Mouse (Mus musculus) limb, embryonic 13.5 days (tissue): ENCODE measurements at regions not wholly inside any gene's neighbourhood (a gene's known extent, or its start where the extent isn't known, plus 50 kb on each side); places are given as distances from the start of the nearest gene placed in this dataset.

ENCODE experiments used
- ATAC-seq: fragments of 200-750 bp; cut with Nextera tagmentation; 2 replicates; pipeline ENCODE4 v1.8.0; 2017; ENCODE audit warnings: low read depth, moderate number of reproducible peaks, moderate TSS enrichment; ENCODE audit not compliant: low FRiP score
- H3K27ac ChIP-seq: fragments of 300-500 bp; sonication (generic); 2 replicates; pipeline ENCODE4 v1.5.1; 2015; ENCODE audit warnings: inconsistent platforms, mild to moderate bottlenecking, moderate library complexity
- H3K27me3 ChIP-seq: fragments of 300-500 bp; sonication (generic); 2 replicates; pipeline ENCODE4 v1.6.1; 2015; ENCODE audit warnings: mild to moderate bottlenecking, inconsistent platforms
- H3K36me3 ChIP-seq: fragments of 300-500 bp; sonication (generic); 2 replicates; pipeline ENCODE4 v1.6.1; 2015; ENCODE audit warnings: inconsistent platforms, mild to moderate bottlenecking, moderate library complexity
- H3K4me1 ChIP-seq: fragments of 300-500 bp; sonication (generic); 2 replicates; pipeline ENCODE4 v1.6.1; 2015; ENCODE audit warnings: inconsistent platforms
- H3K4me2 ChIP-seq: fragments of 300-500 bp; sonication (generic); replicated peaks from 2 replicates; pipeline ENCODE4 v1.6.1; 2015; ENCODE audit warnings: inconsistent platforms, mild to moderate bottlenecking, moderate library complexity
- H3K4me3 ChIP-seq: fragments of 300-500 bp; sonication (generic); 2 replicates; pipeline ENCODE4 v1.5.1; 2015; ENCODE audit warnings: moderate library complexity, mild to moderate bottlenecking, inconsistent platforms
- H3K9ac ChIP-seq: fragments of 300-500 bp; sonication (generic); 2 replicates; pipeline ENCODE4 v1.6.1; 2015; ENCODE audit warnings: mild to moderate bottlenecking, inconsistent platforms
- H3K9me3 ChIP-seq: fragments of 300-500 bp; sonication (generic); 2 replicates; pipeline ENCODE4 v1.6.1; 2016; ENCODE audit warnings: inconsistent platforms
- WGBS: fragments of 180-500 bp; shearing (Covaris S2); methylation state at CpG from one replicate; pipeline ENCODE4 v1.1.7; 2015; 5-methylcytosine and 5-hydroxymethylcytosine counted together

- WGBS, result 77% methylated on average over 1 of the region's 1 CpGs
These were observed 62.1 kb downstream of the P2ry1 start for GRCm38 (mm10) chr3:61064720-61065119.

GRCm38 (mm10) chr3:61067067-61067466, 64.5 kb downstream of the P2ry1 start:
- ATAC-seq, result no peak

More at GRCm38 (mm10) chr3:61064720-61065119, 62.1 kb downstream of the P2ry1 start:
- Histone ChIP-seq H3K9me3 (no peaks in the 10 kb centered on the region), H3K27me3 (no peaks in the 10 kb centered on the region), H3K27ac (no peak overlapping the region), H3K4me2 (no peak overlapping the region), H3K4me1 (no peaks in the 10 kb centered on the region), H3K36me3 (no peaks in the 10 kb centered on the region), H3K9ac (no peak overlapping the region), H3K4me3 (no peak overlapping the region)
- ATAC-seq, result no peak

GRCm38 (mm10) chr3:61068229-61068628, 65.6 kb downstream of the P2ry1 start:
- no peak overlapping the region for H3K4me2 ChIP-seq
- no peaks in the 10 kb centered on the region for H3K9me3 ChIP-seq
- ATAC-seq, result no peak
- no peaks in the 10 kb centered on the region for H3K36me3 ChIP-seq
- no peaks in the 10 kb centered on the region for H3K4me1 ChIP-seq
- H3K4me3 ChIP-seq, result no peak overlapping the region
- no peak overlapping the region for H3K27ac ChIP-seq
- no peaks in the 10 kb centered on the region for H3K27me3 ChIP-seq
- H3K9ac ChIP-seq, result no peak overlapping the region

More at GRCm38 (mm10) chr3:61067067-61067466, 64.5 kb downstream of the P2ry1 start:
- no peak overlapping the region for H3K4me3 ChIP-seq
- H3K36me3 ChIP-seq, result no peaks in the 10 kb centered on the region
- H3K9ac ChIP-seq, result no peak overlapping the region
- no peaks in the 10 kb centered on the region for H3K27me3 ChIP-seq
- H3K27ac ChIP-seq, result no peak overlapping the region
- WGBS, result 72% methylated on average over 1 of the region's 1 CpGs
- no peaks in the 10 kb centered on the region for H3K9me3 ChIP-seq
- H3K4me2 ChIP-seq, result no peak overlapping the region
- H3K4me1 ChIP-seq, result no peaks in the 10 kb centered on the region

- H3K36me3 ChIP-seq, result no peaks in the 10 kb centered on the region
- no peaks in the 10 kb centered on the region for H3K9me3 ChIP-seq
- WGBS, result 72% methylated on average over 1 of the region's 1 CpGs
- ATAC-seq, result no peak
- no peak overlapping the region for H3K4me3 ChIP-seq
- no peak overlapping the region for H3K9ac ChIP-seq
- H3K27me3 ChIP-seq, result no peaks in the 10 kb centered on the region
- no peaks in the 10 kb centered on the region for H3K4me1 ChIP-seq
- no peak overlapping the region for H3K27ac ChIP-seq
- no peak overlapping the region for H3K4me2 ChIP-seq
These were observed 68.4 kb downstream of the P2ry1 start for GRCm38 (mm10) chr3:61071041-61071440.

GRCm38 (mm10) chr3:61072330-61072729, 69.7 kb downstream of the P2ry1 start:
- Histone ChIP-seq H3K4me1 (no peaks in the 10 kb centered on the region), H3K27ac (no peak overlapping the region), H3K4me3 (no peak overlapping the region), H3K9me3 (no peaks in the 10 kb centered on the region), H3K27me3 (no peaks in the 10 kb centered on the region), H3K4me2 (no peak overlapping the region), H3K9ac (no peak overlapping the region), H3K36me3 (no peaks in the 10 kb centered on the region)
- 88% methylated on average over 1 of the region's 1 CpGs for WGBS
- no peak for ATAC-seq

- Histone ChIP-seq H3K4me3 (no peak overlapping the region), H3K36me3 (no peaks in the 10 kb centered on the region), H3K4me2 (no peak overlapping the region), H3K9me3 (no peaks in the 10 kb centered on the region), H3K4me1 (no peaks in the 10 kb centered on the region), H3K27me3 (no peaks in the 10 kb centered on the region), H3K27ac (no peak overlapping the region), H3K9ac (no peak overlapping the region)
- 91% methylated on average over 1 of the region's 1 CpGs for WGBS
- no peak for ATAC-seq
These were observed 70.5 kb downstream of the P2ry1 start for GRCm38 (mm10) chr3:61073103-61073502.

- no peaks in the 10 kb centered on the region for H3K4me1 ChIP-seq
- H3K9me3 ChIP-seq, result no peaks in the 10 kb centered on the region
- H3K4me3 ChIP-seq, result no peak overlapping the region
- ATAC-seq, result no peak
- no peak overlapping the region for H3K4me2 ChIP-seq
- no peak overlapping the region for H3K9ac ChIP-seq
- H3K27ac ChIP-seq, result no peak overlapping the region
- H3K36me3 ChIP-seq, result no peaks in the 10 kb centered on the region
- WGBS, result 88% methylated on average over 4 of the region's 4 CpGs
- H3K27me3 ChIP-seq, result no peaks in the 10 kb centered on the region
These were observed 71.2 kb downstream of the P2ry1 start for GRCm38 (mm10) chr3:61073806-61074205.

GRCm38 (mm10) chr3:61075839-61076238, 73.2 kb downstream of the P2ry1 start:
- H3K9ac ChIP-seq, result no peak overlapping the region
- no peak overlapping the region for H3K27ac ChIP-seq
- no peaks in the 10 kb centered on the region for H3K4me1 ChIP-seq
- ATAC-seq, result no peak
- no peak overlapping the region for H3K4me3 ChIP-seq
- H3K27me3 ChIP-seq, result no peaks in the 10 kb centered on the region
- H3K9me3 ChIP-seq, result no peaks in the 10 kb centered on the region
- WGBS, result 80% methylated on average over 2 of the region's 2 CpGs
- H3K4me2 ChIP-seq, result no peak overlapping the region
- no peaks in the 10 kb centered on the region for H3K36me3 ChIP-seq

GRCm38 (mm10) chr3:61089931-61090330, 87.3 kb downstream of the P2ry1 start:
- H3K9ac ChIP-seq, result no peak overlapping the region
- no peak overlapping the region for H3K4me3 ChIP-seq
- H3K9me3 ChIP-seq, result no peaks in the 10 kb centered on the region
- WGBS, result 80% methylated on average over 1 of the region's 1 CpGs
- ATAC-seq, result no peak
- H3K27me3 ChIP-seq, result no peaks in the 10 kb centered on the region
- no peaks in the 10 kb centered on the region for H3K4me1 ChIP-seq
- no peaks in the 10 kb centered on the region for H3K36me3 ChIP-seq
- no peak overlapping the region for H3K4me2 ChIP-seq
- H3K27ac ChIP-seq, result no peak overlapping the region

- no peaks in the 10 kb centered on the region for H3K27me3 ChIP-seq
- H3K9me3 ChIP-seq, result no peaks in the 10 kb centered on the region
- no peak overlapping the region for H3K9ac ChIP-seq
- ATAC-seq, result no peak
- no peaks in the 10 kb centered on the region for H3K36me3 ChIP-seq
- H3K4me2 ChIP-seq, result no peak overlapping the region
- H3K4me1 ChIP-seq, result no peaks in the 10 kb centered on the region
- H3K27ac ChIP-seq, result no peak overlapping the region
- no peak overlapping the region for H3K4me3 ChIP-seq
- WGBS, result 92% methylated on average over 2 of the region's 2 CpGs
These were observed 89.4 kb downstream of the P2ry1 start for GRCm38 (mm10) chr3:61092031-61092430.

GRCm38 (mm10) chr3:61116364-61116763, 113.8 kb downstream of the P2ry1 start:
- no peaks in the 10 kb centered on the region for H3K36me3 ChIP-seq
- H3K9me3 ChIP-seq, result no peaks in the 10 kb centered on the region
- H3K4me3 ChIP-seq, result no peak overlapping the region
- H3K4me2 ChIP-seq, result no peak overlapping the region
- no peaks in the 10 kb centered on the region for H3K27me3 ChIP-seq
- no peak overlapping the region for H3K27ac ChIP-seq
- ATAC-seq, result no peak
- no peak overlapping the region for H3K9ac ChIP-seq
- H3K4me1 ChIP-seq, result no peaks in the 10 kb centered on the region

GRCm38 (mm10) chr3:61133096-61133495, 130.5 kb downstream of the P2ry1 start:
- Histone ChIP-seq H3K27ac (no peak overlapping the region), H3K4me3 (no peak overlapping the region), H3K27me3 (no peaks in the 10 kb centered on the region), H3K4me1 (no peaks in the 10 kb centered on the region), H3K4me2 (no peak overlapping the region), H3K9ac (no peak overlapping the region), H3K36me3 (no peaks in the 10 kb centered on the region), H3K9me3 (no peaks in the 10 kb centered on the region)
- no peak for ATAC-seq
- 72% methylated on average over 1 of the region's 1 CpGs for WGBS

- no peak overlapping the region for H3K4me3 ChIP-seq
- 79% methylated on average over 2 of the region's 2 CpGs for WGBS
- no peaks in the 10 kb centered on the region for H3K36me3 ChIP-seq
- H3K4me1 ChIP-seq, result no peaks in the 10 kb centered on the region
- no peak for ATAC-seq
- H3K27ac ChIP-seq, result no peak overlapping the region
- H3K9ac ChIP-seq, result no peak overlapping the region
- no peak overlapping the region for H3K4me2 ChIP-seq
- H3K27me3 ChIP-seq, result no peaks in the 10 kb centered on the region
- no peaks in the 10 kb centered on the region for H3K9me3 ChIP-seq
These were observed 151.5 kb downstream of the P2ry1 start for GRCm38 (mm10) chr3:61154087-61154486.
